Mouse (Mus musculus) heart, embryonic 11.5 days (tissue): ENCODE results near the gene Borcs6. TPM values are rescaled to one million over a fixed set of nuclear protein-coding genes. Genes with fewer than 3 reads are reported as not detected.

ENCODE experiments used
- ATAC-seq: fragments of 200-750 bp; cut with Nextera tagmentation; replicated peaks from 2 replicates; pipeline ENCODE4 v1.8.0; 2017; ENCODE audit warnings: moderate library complexity; ENCODE audit not compliant: insufficient number of reproducible peaks, low FRiP score, low TSS enrichment
- H3K27ac ChIP-seq: fragments of 300-500 bp; sonication (generic); 2 replicates; pipeline ENCODE4 v1.5.1; 2014; ENCODE audit warnings: mild to moderate bottlenecking, low read depth, low read length
- H3K27me3 ChIP-seq: fragments of 300-500 bp; sonication (generic); 2 replicates; pipeline ENCODE4 v1.6.1; 2014; ENCODE audit warnings: mild to moderate bottlenecking, low read length, mixed read lengths; ENCODE audit not compliant: control insufficient read depth, insufficient read depth
- H3K36me3 ChIP-seq: fragments of 300-500 bp; sonication (generic); 2 replicates; pipeline ENCODE4 v1.6.1; 2014; ENCODE audit warnings: mild to moderate bottlenecking, low read length, moderate library complexity, mixed read lengths; ENCODE audit not compliant: control insufficient read depth, insufficient read depth
- H3K4me1 ChIP-seq: fragments of 300-500 bp; sonication (generic); 2 replicates; pipeline ENCODE4 v1.6.1; 2014; ENCODE audit warnings: low read length; ENCODE audit not compliant: control insufficient read depth, insufficient read depth
- H3K4me2 ChIP-seq: fragments of 300-500 bp; sonication (generic); 2 replicates; pipeline ENCODE4 v1.6.1; 2014; ENCODE audit warnings: mild to moderate bottlenecking, moderate library complexity
- H3K4me3 ChIP-seq: fragments of 300-500 bp; sonication (generic); 2 replicates; pipeline ENCODE4 v1.5.1; 2014; ENCODE audit warnings: low read depth, low read length
- H3K9ac ChIP-seq: fragments of 300-500 bp; sonication (generic); 2 replicates; pipeline ENCODE4 v1.6.1; 2014; ENCODE audit warnings: mild to moderate bottlenecking, low read depth, low read length, moderate library complexity
- H3K9me3 ChIP-seq: fragments of 300-500 bp; sonication (generic); replicated peaks from 2 replicates; pipeline ENCODE4 v1.6.1; 2016; ENCODE audit warnings: low read length; ENCODE audit not compliant: control insufficient read depth
- WGBS: fragments of 180-500 bp; shearing (Covaris S2); extraction: QIAGEN DNeasy Blood & Tissue Kit; methylation state at CpG from one replicate; pipeline ENCODE4 v1.1.7; 2014; ENCODE audit not compliant: insufficient replicate concordance; 5-methylcytosine and 5-hydroxymethylcytosine counted together
- polyA plus RNA-seq: library from polyadenylated mRNA; unstranded; fragments of >200 nt; fragmentation: Nextera tagmentation; extraction: Ambion mirVana; gene quantifications from 2 replicates; pipeline ENCODE4 v1.2.1, GENCODE M21; 2014

Gene Borcs6
- polyA plus RNA-seq, 1 experiment from 2014 or later = 7.7 TPM

GRCm38 (mm10) chr11:69096987-69097900 lies 37.7 kb downstream of the Borcs6 start:
- peak; percentile 40 for ATAC-seq
- peak overlapping the region; percentile 94 for H3K4me2 ChIP-seq
- H3K36me3 ChIP-seq = peaks cover 7% of the 10 kb centered on the region; the same call in 1 of the 2 replicates
- peaks cover 50% of the 10 kb centered on the region for H3K4me1 ChIP-seq
- H3K9ac ChIP-seq = peak overlapping the region; percentile 70
- H3K27me3 ChIP-seq = no peaks in the 10 kb centered on the region
- no peaks in the 10 kb centered on the region for H3K9me3 ChIP-seq
- 2% methylated on average over 29 of the region's 29 CpGs for WGBS
- peak overlapping the region; percentile 44 for H3K4me3 ChIP-seq
- peak overlapping the region; percentile 96 for H3K27ac ChIP-seq

- Histone ChIP-seq H3K27me3 (no peaks in the 10 kb centered on the region), H3K36me3 (peaks cover 10% of the 10 kb centered on the region), H3K4me3 (peak overlapping the region; percentile 58), H3K9ac (peak overlapping the region; percentile 70; the same call in 1 of the 2 replicates), H3K4me2 (peak overlapping the region; percentile 94), H3K4me1 (peaks cover 48% of the 10 kb centered on the region), H3K9me3 (no peaks in the 10 kb centered on the region), H3K27ac (peak overlapping the region; percentile 96)
- ATAC-seq = no peak
- 28% methylated on average over 8 of the region's 8 CpGs for WGBS
Measured at GRCm38 (mm10) chr11:69098039-69098761, 38.7 kb downstream of the Borcs6 start.

GRCm38 (mm10) chr11:69098762-69099091 lies 39.2 kb downstream of the Borcs6 start:
- Histone ChIP-seq H3K27ac (peak overlapping the region; percentile 96), H3K4me1 (peaks cover 48% of the 10 kb centered on the region), H3K9me3 (no peaks in the 10 kb centered on the region), H3K9ac (peak overlapping the region; percentile 69), H3K4me2 (peak overlapping the region; percentile 94), H3K4me3 (peak overlapping the region; percentile 58), H3K36me3 (peaks cover 15% of the 10 kb centered on the region), H3K27me3 (no peaks in the 10 kb centered on the region)
- peak; percentile 55 for ATAC-seq
- WGBS = under 1% methylated on average over 19 of the region's 19 CpGs

GRCm38 (mm10) chr11:69099177-69099914 lies 39.8 kb downstream of the Borcs6 start:
- under 1% methylated on average over 22 of the region's 22 CpGs for WGBS
- Histone ChIP-seq H3K4me1 (peaks cover 48% of the 10 kb centered on the region), H3K9me3 (no peaks in the 10 kb centered on the region), H3K36me3 (peaks cover 21% of the 10 kb centered on the region), H3K27ac (peak overlapping the region; percentile 96), H3K27me3 (no peaks in the 10 kb centered on the region), H3K9ac (peak overlapping the region; percentile 69), H3K4me2 (peak overlapping the region; percentile 94), H3K4me3 (peak overlapping the region; percentile 58)
- ATAC-seq = no peak

- WGBS = 1% methylated on average over 23 of the region's 23 CpGs
- Histone ChIP-seq H3K4me3 (peak overlapping the region; percentile 58), H3K36me3 (peaks cover 24% of the 10 kb centered on the region), H3K27ac (peak overlapping the region; percentile 96), H3K9me3 (no peaks in the 10 kb centered on the region), H3K4me2 (peak overlapping the region; percentile 94), H3K9ac (peak overlapping the region; percentile 69), H3K27me3 (no peaks in the 10 kb centered on the region), H3K4me1 (peaks cover 48% of the 10 kb centered on the region)
- ATAC-seq = 0 out of 2 replicates have a peak, but pooled peaks have one; percentile 2
Measured at GRCm38 (mm10) chr11:69099915-69100345, 40.4 kb downstream of the Borcs6 start.

GRCm38 (mm10) chr11:69100639-69101360 lies 41.3 kb downstream of the Borcs6 start:
- H3K4me3 ChIP-seq = no peak overlapping the region
- ATAC-seq = no peak
- H3K9ac ChIP-seq = 0 out of 2 replicates have a peak overlapping the region, but pooled peaks have one; percentile 36
- peaks cover 48% of the 10 kb centered on the region for H3K4me1 ChIP-seq
- peak overlapping the region; percentile 94 for H3K4me2 ChIP-seq
- WGBS = 88% methylated on average over 20 of the region's 20 CpGs
- no peaks in the 10 kb centered on the region for H3K9me3 ChIP-seq
- peak overlapping the region; percentile 96 for H3K27ac ChIP-seq
- H3K36me3 ChIP-seq = peaks cover 28% of the 10 kb centered on the region
- H3K27me3 ChIP-seq = no peaks in the 10 kb centered on the region

GRCm38 (mm10) chr11:69101604-69102402 lies 42.3 kb downstream of the Borcs6 start:
- Histone ChIP-seq H3K4me2 (no peak overlapping the region), H3K4me1 (peaks cover 38% of the 10 kb centered on the region), H3K36me3 (peaks cover 33% of the 10 kb centered on the region), H3K9ac (no peak overlapping the region), H3K27ac (no peak overlapping the region), H3K9me3 (no peaks in the 10 kb centered on the region), H3K27me3 (no peaks in the 10 kb centered on the region), H3K4me3 (no peak overlapping the region)
- ATAC-seq = no peak
- 88% methylated on average over 20 of the region's 21 CpGs for WGBS
